Mouse (Mus musculus) bone marrow macrophage, adult 2 months (primary cell): ENCODE data around the gene Agfg2.

Experiments used
- CTCF ChIP-seq: IDR thresholded peaks from 2 replicates; pipeline ENCODE4 v1.5.1; 2012; ENCODE audit warnings: low read depth, mild to moderate bottlenecking, low read length, moderate library complexity
- POLR2A ChIP-seq: IDR thresholded peaks from 2 replicates; pipeline ENCODE4 v1.6.1; 2012; ENCODE audit warnings: mild to moderate bottlenecking, low read depth, low read length, borderline replicate concordance

DNA sequence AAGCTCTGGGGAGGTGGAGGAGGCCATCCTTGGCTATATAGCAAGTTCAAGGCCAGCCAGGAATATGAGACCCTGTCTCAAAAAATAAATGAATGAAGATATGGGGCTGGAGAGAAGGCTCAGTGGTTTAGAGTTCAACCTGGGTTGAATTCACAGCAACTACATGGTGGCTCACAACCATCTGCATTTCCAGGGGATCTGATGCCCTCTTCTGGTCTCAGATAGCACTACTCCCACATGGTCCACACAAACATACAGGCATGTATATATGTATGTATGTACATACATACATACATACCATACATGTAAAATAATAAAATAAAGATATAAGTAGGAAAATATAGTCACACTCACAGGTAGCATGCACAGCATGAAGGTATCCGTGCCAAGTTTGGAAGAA is 14.3 kb downstream of the Agfg2 start:
- TF ChIP-seq POLR2A (no peak), CTCF (no peak)
